ENCODE assay signal across 18 mouse cellular contexts in genomic region chr12:100505484-100505883, GRCm38 (mm10). TPM values are rescaled to one million over a fixed set of nuclear protein-coding genes. Genes with fewer than 3 reads are reported as not detected.
DNase-seq lines count a peak whose midpoint lies in the region; ATAC-seq lines count a peak whose summit lies in the region.
"Had no signal": no experiment of that assay in that cellular context is flagged by ENCODE, and none has a peak within 500 bp of the region (broad histone marks: within the 10 kb centered on the region; RNA-seq: fewer than 3 reads in every experiment).

No protein-coding gene starts in this region.

- H3K9ac ChIP-seq in liver, embryonic 11.5 days (ENCODE audit: low read depth, low read length) = no peak overlapping the region
- H3K9ac ChIP-seq in liver, embryonic 16.5 days (ENCODE audit: low read depth, low read length) = no peak overlapping the region
- H3K9ac ChIP-seq: heart, embryonic 12.5 days; limb, embryonic 13.5 days; neural tube, embryonic 13.5 days had no signal

- H3K9me3 ChIP-seq in liver, embryonic 11.5 days (ENCODE audit: control insufficient read depth, low read length) = no peaks in the 10 kb centered on the region
- no peaks in the 10 kb centered on the region for H3K9me3 ChIP-seq in liver, embryonic 16.5 days (replicated peaks; ENCODE audit: control insufficient read depth, low read length)
- H3K9me3 ChIP-seq: heart, embryonic 12.5 days; limb, embryonic 13.5 days; midbrain, embryonic 10.5 days; neural tube, embryonic 13.5 days had no signal

- peak; percentile 47; the same call in 1 of the 2 replicates for ATAC-seq in liver, embryonic 11.5 days (replicated peaks; ENCODE audit: low FRiP score)
- 0 out of 2 replicates have a peak, but pooled peaks have one; percentile 12 for ATAC-seq in liver, embryonic 16.5 days (ENCODE audit: low read depth)
- ATAC-seq: hindbrain, postnatal 0 days had no signal

- 59% methylated on average over 1 of the region's 1 CpGs for WGBS in liver, embryonic 11.5 days
- 43% methylated on average over 1 of the region's 1 CpGs for WGBS in liver, embryonic 16.5 days (ENCODE audit: insufficient replicate concordance)

- H3K27me3 ChIP-seq in liver, embryonic 11.5 days (replicated peaks; ENCODE audit: control insufficient read depth, insufficient read depth, low read length) = no peaks in the 10 kb centered on the region
- no peaks in the 10 kb centered on the region for H3K27me3 ChIP-seq in liver, embryonic 16.5 days (ENCODE audit: control insufficient read depth, insufficient read depth, low read depth, low read length)
- H3K27me3 ChIP-seq: heart, embryonic 12.5 days; limb, embryonic 13.5 days; neural tube, embryonic 13.5 days had no signal

- H3K36me3 ChIP-seq in liver, embryonic 11.5 days (ENCODE audit: control insufficient read depth, insufficient read depth, low read length) = no peaks in the 10 kb centered on the region
- H3K36me3 ChIP-seq in liver, embryonic 16.5 days (ENCODE audit: control insufficient read depth, insufficient read depth) = no peaks in the 10 kb centered on the region
- H3K36me3 ChIP-seq: neural tube, embryonic 13.5 days had no signal

- H3K27ac ChIP-seq in liver, embryonic 11.5 days (ENCODE audit: low read depth, low read length) = peak overlapping the region; percentile 43; the same call in 1 of the 2 replicates
- H3K27ac ChIP-seq in liver, embryonic 16.5 days (ENCODE audit: low read length) = no peak overlapping the region
- H3K27ac ChIP-seq: hindbrain, postnatal 0 days; limb, embryonic 13.5 days; midbrain, embryonic 10.5 days; neural tube, embryonic 13.5 days had no signal

- peaks cover 33% of the 10 kb centered on the region for H3K4me1 ChIP-seq in liver, embryonic 11.5 days (replicated peaks; ENCODE audit: control insufficient read depth, insufficient read depth, low read length)
- H3K4me1 ChIP-seq in liver, embryonic 16.5 days (ENCODE audit: control insufficient read depth, low read depth, low read length) = no peaks in the 10 kb centered on the region

- H3K4me2 ChIP-seq in liver, embryonic 11.5 days = no peak overlapping the region
- no peak overlapping the region for H3K4me2 ChIP-seq in liver, embryonic 16.5 days (ENCODE audit: low read depth, low read length)
- H3K4me2 ChIP-seq: heart, embryonic 12.5 days; limb, embryonic 13.5 days; neural tube, embryonic 13.5 days had no signal

- H3K4me3 ChIP-seq in liver, embryonic 11.5 days (ENCODE audit: low read depth, low read length) = no peak overlapping the region
- no peak overlapping the region for H3K4me3 ChIP-seq in liver, embryonic 16.5 days (ENCODE audit: low read depth, low read length)
- H3K4me3 ChIP-seq: heart, embryonic 12.5 days; limb, embryonic 13.5 days; midbrain, embryonic 10.5 days; neural tube, embryonic 13.5 days had no signal

- no peak for DNase-seq in liver, embryonic 11.5 days (ENCODE audit: low spot score)
- no peak for DNase-seq in liver
- peak; percentile 98 for DNase-seq in MEL-GATA-1-ER (ENCODE audit: extremely low read depth, low read depth)
- peak; percentile 25 to 31 for DNase-seq in natural killer cell, adult 2 months (ENCODE audit: low spot score in 2 of 2)
- DNase-seq in yolk sac, embryonic 10.5 days (ENCODE audit: low spot score) = no peak
- no peak for DNase-seq in urinary bladder, postnatal 14 days (ENCODE audit: low spot score)
- no peak for DNase-seq in layer of hippocampus, postnatal 14 days (ENCODE audit: low spot score in 2 of 2)
- DNase-seq: adrenal gland, postnatal 10 days; cerebellum, adult 8-10 months; heart, postnatal 4 days; kidney, adult 11 months; thymus, adult 18-20 months had no signal

RNA-seq across cellular contexts. Expression of gene Ttc7b, which starts 15.1 kb away (rescaled TPM):
- 5.6 and 6.2 TPM in 2 replicates for polyA plus RNA-seq in liver, embryonic 11.5 days (2014; fragmentation: Nextera tagmentation; extraction: Ambion mirVana)
- polyA plus RNA-seq in liver, embryonic 16.5 days (2015; fragmentation: Nextera tagmentation; extraction: Ambion mirVana) = 0.48 and 0.93 TPM in 2 replicates
- 100 to 1,000 TPM; 132 to 146 TPM for total RNA-seq in layer of hippocampus, postnatal 14 days (2021)

Comparison
In these comparisons a context has a peak if more than half of its experiments do, and no peak if none do; other contexts are left out.
1. DNase-seq: peak in MEL-GATA-1-ER (single experiment) and natural killer cell, adult 2 months (2 of 2); none in liver, embryonic 11.5 days (single experiment), liver (single experiment), yolk sac, embryonic 10.5 days (single experiment), urinary bladder, postnatal 14 days (single experiment) and layer of hippocampus, postnatal 14 days (0 of 2).